Mouse (Mus musculus) olfactory bulb, adult 2 months (tissue): ENCODE data around the gene Mon2.

Source experiments
- CTCF ChIP-seq: fragments of 200-500 bp; IDR thresholded peaks from 2 replicates; pipeline ENCODE4 v1.5.1; 2012; ENCODE audit warnings: low read depth, mild to moderate bottlenecking, low read length, moderate library complexity; ENCODE audit not compliant: insufficient read depth
- POLR2A ChIP-seq: fragments of 200-500 bp; IDR thresholded peaks from 2 replicates; pipeline ENCODE4 v1.6.1; 2012; ENCODE audit warnings: mild to moderate bottlenecking, low read depth, low read length, moderate library complexity; ENCODE audit not compliant: insufficient read depth

- TF ChIP-seq POLR2A (no peak), CTCF (no peak)
Measured at GRCm38 (mm10) chr10:123116861-123117260, 40.6 kb upstream of the Mon2 start.
